Mouse (Mus musculus) ES-Bruce4 (cell line): ENCODE data around the gene Stk24. TPM values are rescaled to one million over a fixed set of nuclear protein-coding genes. Genes with fewer than 3 reads are reported as not detected.

Source experiments
- H3K27ac ChIP-seq: 2 replicates; pipeline ENCODE4 v1.5.1; 2012; ENCODE audit warnings: low read length, inconsistent platforms; ENCODE audit not compliant: insufficient read depth
- H3K27me3 ChIP-seq: 2 replicates; pipeline ENCODE4 v1.6.1; 2012; ENCODE audit warnings: mild to moderate bottlenecking, low read length, inconsistent platforms; ENCODE audit not compliant: control insufficient read depth, poor library complexity, insufficient read depth, severe bottlenecking
- H3K36me3 ChIP-seq: 2 replicates; pipeline ENCODE4 v1.6.1; 2012; ENCODE audit warnings: inconsistent platforms, mild to moderate bottlenecking, low read length, moderate library complexity; ENCODE audit not compliant: control insufficient read depth, poor library complexity, insufficient read depth, severe bottlenecking
- H3K4me1 ChIP-seq: one replicate; pipeline ENCODE4 v1.8.1; 2011; ENCODE audit warnings: low read length; ENCODE audit not compliant: control insufficient read depth, insufficient read depth
- H3K4me3 ChIP-seq: 2 replicates; pipeline ENCODE4 v1.5.1; 2011; ENCODE audit warnings: low read depth, mild to moderate bottlenecking, low read length
- H3K9ac ChIP-seq: 2 replicates; pipeline ENCODE4 v1.6.1; 2012; ENCODE audit warnings: low read depth, mild to moderate bottlenecking, inconsistent platforms; ENCODE audit not compliant: poor library complexity, severe bottlenecking
- H3K9me3 ChIP-seq: replicated peaks from 2 replicates; pipeline ENCODE4 v1.6.1; 2012; ENCODE audit warnings: mild to moderate bottlenecking, low read length, inconsistent platforms; ENCODE audit not compliant: control insufficient read depth, poor library complexity, insufficient read depth, severe bottlenecking
- CTCF ChIP-seq: IDR thresholded peaks from one replicate; pipeline ENCODE4 v1.8.1; 2011; ENCODE audit warnings: low read depth, low read length
- EP300 ChIP-seq: IDR thresholded peaks from 2 replicates; pipeline ENCODE4 v1.6.1; 2011; ENCODE audit warnings: low read depth, low read length; ENCODE audit not compliant: insufficient read depth
- POLR2A ChIP-seq: IDR thresholded peaks from one replicate; pipeline ENCODE4 v1.8.1; 2011; ENCODE audit warnings: low read length; ENCODE audit not compliant: insufficient read depth
- polyA plus RNA-seq: library from polyadenylated mRNA; stranded (reverse); fragments of >200 nt; gene quantifications from 2 replicates; pipeline ENCODE4 v1.2.4, GENCODE M21; 2011; ENCODE audit warnings: low read depth; ENCODE audit not compliant: missing spikeins, insufficient read depth, insufficient read length

The Stk24 gene
- polyA plus RNA-seq, 1 experiment = 135 TPM

DNA sequence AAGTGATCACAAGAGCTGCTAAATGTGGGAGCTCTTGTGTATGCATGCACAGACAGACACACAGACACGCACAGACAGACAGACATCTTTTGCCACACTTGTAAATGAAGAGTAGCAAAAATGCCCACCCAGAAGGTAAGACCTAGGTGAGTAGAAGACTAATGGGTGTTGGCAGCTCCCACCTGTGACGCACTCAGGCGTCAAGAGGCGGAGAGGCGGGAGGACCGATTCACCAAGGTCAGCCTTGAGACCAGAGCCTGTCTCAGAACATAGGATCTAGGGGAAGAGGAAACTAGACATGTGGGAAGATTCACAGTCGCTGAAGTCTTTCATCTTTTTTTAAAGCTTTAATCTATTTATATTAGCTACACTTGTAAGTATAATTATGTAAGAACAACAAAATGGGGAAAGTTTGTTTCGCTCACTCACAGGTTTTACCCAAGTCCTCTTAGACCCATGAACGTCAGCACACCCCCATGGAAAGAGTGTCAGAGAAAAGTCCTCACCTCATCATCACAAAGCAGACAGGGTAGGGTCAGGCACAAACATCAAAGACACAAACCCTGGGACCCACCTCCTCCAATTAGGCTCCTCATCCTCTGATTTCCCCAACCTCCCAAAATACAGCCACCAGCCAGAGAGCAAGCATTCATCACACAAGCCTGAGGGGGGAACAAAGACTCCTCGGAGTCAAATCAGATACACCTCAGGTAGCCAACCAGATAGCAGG is 26.0 kb downstream of the Stk24 start:
- H3K9ac ChIP-seq = no peak overlapping the region
- no peaks in the 10 kb centered on the region for H3K36me3 ChIP-seq
- H3K27ac ChIP-seq = no peak overlapping the region
- H3K9me3 ChIP-seq = no peaks in the 10 kb centered on the region
- no peaks in the 10 kb centered on the region for H3K27me3 ChIP-seq
- TF ChIP-seq CTCF (no peak), POLR2A (no peak), EP300 (no peak)
- peaks cover 1% of the 10 kb centered on the region for H3K4me1 ChIP-seq
- H3K4me3 ChIP-seq = no peak overlapping the region

DNA sequence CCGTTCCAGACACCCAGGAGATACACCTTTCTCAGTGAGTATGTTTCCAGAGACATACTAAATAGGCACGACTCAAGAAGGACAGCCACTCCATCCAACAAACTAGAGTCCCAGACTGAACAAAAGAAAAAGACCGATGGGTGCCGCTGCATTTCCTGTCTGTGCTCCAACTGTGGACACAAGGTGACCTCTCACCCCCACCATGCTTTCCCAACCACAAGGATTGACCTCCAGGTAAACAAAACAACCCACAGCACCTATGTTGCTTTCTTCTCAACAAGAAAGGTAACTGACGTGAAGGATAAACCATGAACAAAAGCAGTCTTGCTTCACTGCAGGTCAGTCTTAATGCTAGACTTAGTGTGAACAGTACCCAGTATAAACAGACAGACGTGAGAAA is 27.1 kb downstream of the Stk24 start:
- H3K27ac ChIP-seq = no peak overlapping the region
- no peak for TF ChIP-seq CTCF
- no peak for TF ChIP-seq POLR2A
- TF ChIP-seq EP300 = no peak
- H3K36me3 ChIP-seq = no peaks in the 10 kb centered on the region
- H3K9me3 ChIP-seq = no peaks in the 10 kb centered on the region
- no peak overlapping the region for H3K9ac ChIP-seq
- no peak overlapping the region for H3K4me3 ChIP-seq
- peaks cover 1% of the 10 kb centered on the region for H3K4me1 ChIP-seq
- H3K27me3 ChIP-seq = no peaks in the 10 kb centered on the region

DNA sequence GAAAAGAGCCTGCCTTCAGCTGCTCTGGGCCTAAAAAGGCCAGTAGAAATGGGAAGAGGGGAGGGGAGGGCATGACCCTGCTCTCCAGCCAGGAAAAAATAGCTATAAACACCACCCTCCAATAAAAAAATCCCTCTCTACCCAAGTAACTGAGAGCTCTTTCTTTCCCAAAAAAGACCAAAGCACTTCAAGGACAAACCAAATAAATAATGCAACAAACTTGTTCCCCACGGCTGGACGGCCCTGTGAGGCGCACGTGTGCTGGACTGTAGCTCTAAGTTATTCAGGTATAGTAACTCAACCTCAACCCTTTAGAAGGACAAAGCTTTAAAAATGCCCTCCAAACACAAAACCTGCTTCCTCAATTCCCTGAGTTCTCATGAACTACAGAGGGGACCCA is 28.1 kb downstream of the Stk24 start:
- Histone ChIP-seq H3K36me3 (no peaks in the 10 kb centered on the region), H3K4me1 (peaks cover 3% of the 10 kb centered on the region), H3K9ac (no peak overlapping the region), H3K4me3 (no peak overlapping the region), H3K9me3 (no peaks in the 10 kb centered on the region), H3K27ac (no peak overlapping the region), H3K27me3 (no peaks in the 10 kb centered on the region)
- TF ChIP-seq EP300 = no peak
- no peak for TF ChIP-seq CTCF
- no peak for TF ChIP-seq POLR2A

DNA sequence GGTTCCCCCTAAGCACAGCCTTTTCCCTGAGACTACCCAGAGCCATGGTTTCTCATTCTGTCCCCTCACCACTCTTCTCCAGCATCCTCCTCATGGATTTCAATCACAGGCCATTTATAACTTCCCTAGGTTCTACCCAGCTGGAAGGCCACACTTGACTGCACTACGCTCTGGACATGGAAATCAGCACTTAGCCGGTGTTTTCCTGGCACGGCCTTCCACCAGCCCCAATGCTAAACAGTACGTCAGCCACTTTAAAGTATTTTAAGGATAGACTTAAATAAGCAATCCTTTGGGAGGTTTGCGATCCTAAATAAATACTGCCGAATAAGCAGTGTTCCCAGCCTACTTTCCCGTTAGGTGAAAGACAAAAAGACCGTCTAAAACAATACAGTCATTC is 29.8 kb downstream of the Stk24 start:
- no peak for TF ChIP-seq EP300
- H3K27ac ChIP-seq = no peak overlapping the region
- no peak overlapping the region for H3K4me3 ChIP-seq
- H3K9ac ChIP-seq = no peak overlapping the region
- no peaks in the 10 kb centered on the region for H3K36me3 ChIP-seq
- no peaks in the 10 kb centered on the region for H3K9me3 ChIP-seq
- H3K27me3 ChIP-seq = no peaks in the 10 kb centered on the region
- peaks cover 3% of the 10 kb centered on the region for H3K4me1 ChIP-seq

DNA sequence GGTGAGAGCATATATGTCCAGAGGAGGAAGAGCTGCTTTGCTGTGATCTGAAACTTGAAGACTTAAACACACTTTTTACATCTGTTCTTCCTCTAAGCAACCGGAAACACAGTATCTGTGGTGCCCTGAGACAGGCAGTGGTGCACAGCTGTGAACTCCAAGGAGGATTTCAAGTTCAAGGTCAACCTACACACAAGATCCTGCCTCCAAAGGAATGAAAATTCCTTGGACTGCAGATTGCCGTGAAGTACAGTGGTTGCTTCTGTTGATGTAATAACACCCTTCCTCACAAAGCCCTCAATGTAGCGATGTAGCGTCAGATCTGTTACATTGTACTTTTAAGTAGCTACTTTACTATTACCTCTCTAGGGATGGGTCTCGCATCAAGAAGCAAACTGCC is 30.5 kb downstream of the Stk24 start:
- H3K36me3 ChIP-seq = no peaks in the 10 kb centered on the region
- H3K9ac ChIP-seq = no peak overlapping the region
- H3K27ac ChIP-seq = no peak overlapping the region
- H3K27me3 ChIP-seq = no peaks in the 10 kb centered on the region
- H3K4me1 ChIP-seq = peaks cover 2% of the 10 kb centered on the region
- H3K4me3 ChIP-seq = no peak overlapping the region
- TF ChIP-seq CTCF (no peak), POLR2A (no peak), EP300 (no peak)
- H3K9me3 ChIP-seq = no peaks in the 10 kb centered on the region

DNA sequence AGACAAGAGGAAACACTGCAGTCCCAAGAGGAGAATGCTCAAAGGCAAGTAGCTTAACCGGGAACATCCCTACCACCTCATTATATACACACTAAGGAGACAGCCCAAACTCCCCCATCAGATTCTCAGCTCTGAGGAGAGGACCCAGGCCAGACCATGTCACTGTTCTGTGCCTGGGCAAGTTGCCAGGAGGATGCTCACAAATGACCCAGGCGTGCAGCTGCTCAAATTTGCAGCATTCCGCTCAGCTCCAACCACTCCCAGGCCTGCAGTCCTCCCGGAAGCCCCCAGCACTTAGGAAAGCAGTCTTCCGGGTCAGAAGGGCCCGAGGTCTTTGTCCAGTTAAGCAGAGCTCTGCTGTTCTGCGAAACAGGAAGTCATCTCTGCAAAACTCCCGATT is 31.6 kb downstream of the Stk24 start:
- TF ChIP-seq POLR2A (no peak), CTCF (no peak), EP300 (no peak)
- no peaks in the 10 kb centered on the region for H3K9me3 ChIP-seq
- no peak overlapping the region for H3K9ac ChIP-seq
- no peaks in the 10 kb centered on the region for H3K36me3 ChIP-seq
- no peaks in the 10 kb centered on the region for H3K27me3 ChIP-seq
- H3K4me3 ChIP-seq = no peak overlapping the region
- H3K4me1 ChIP-seq = peaks cover 2% of the 10 kb centered on the region
- H3K27ac ChIP-seq = no peak overlapping the region
